Mouse (Mus musculus) heart, adult 11 months (tissue): ENCODE measurements at regions not wholly inside any gene's neighbourhood (a gene's known extent, or its start where the extent isn't known, plus 50 kb on each side); places are given as distances from the start of the nearest gene placed in this dataset.

Experiments used
- DNase-seq: peaks from one replicate; pipeline ENCODE4 v3.0.0; 2022

GRCm38 (mm10) chr1:128950512-128950911 is 322.6 kb upstream of the Thsd7b start:
- DNase-seq = no peak

DNA sequence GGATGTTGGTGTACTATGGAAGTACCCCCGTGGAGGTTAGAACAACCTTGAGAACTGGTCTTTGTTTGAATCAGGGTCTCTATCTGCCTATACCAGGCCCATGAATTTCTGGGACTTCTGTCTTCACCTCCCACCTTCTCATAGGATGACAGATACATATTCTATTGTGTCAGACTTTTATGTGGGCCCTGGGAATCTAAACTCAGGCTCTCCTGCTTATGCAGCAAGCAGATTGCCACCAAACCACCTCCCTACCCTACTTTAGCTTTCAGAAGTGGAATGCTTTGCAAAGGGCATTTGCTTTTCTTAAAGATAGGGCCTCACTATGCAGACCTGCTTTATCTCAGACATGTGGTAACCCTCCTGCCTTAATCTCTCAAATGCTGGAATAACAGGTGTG is 322.7 kb upstream of the Cxcr4 start:
- no peak for DNase-seq

- no peak for DNase-seq
These were observed 320.4 kb upstream of the Cxcr4 start for GRCm38 (mm10) chr1:128912532-128912931.

DNA sequence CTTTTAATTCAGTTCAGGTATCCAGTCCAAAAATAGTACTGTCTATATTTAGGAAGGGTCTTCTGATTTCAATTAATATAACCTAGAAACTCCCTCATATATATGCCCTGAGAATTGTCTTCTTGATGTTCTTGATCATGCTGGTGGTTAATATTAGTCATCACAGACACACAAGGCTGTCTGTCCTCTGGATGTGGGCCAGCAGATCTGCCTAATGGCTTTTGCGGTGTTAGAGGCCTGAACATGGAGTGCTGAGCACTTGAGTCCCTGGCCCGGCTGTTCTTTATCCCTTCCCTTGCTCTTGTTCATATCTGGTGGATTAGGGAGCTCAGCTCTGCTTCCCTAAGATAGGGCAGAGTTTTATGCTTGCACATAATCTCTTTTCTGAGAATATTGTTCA is 315.5 kb upstream of the Cxcr4 start:
- DNase-seq = no peak

GRCm38 (mm10) chr1:128898025-128898424 is 305.9 kb upstream of the Cxcr4 start:
- no peak for DNase-seq

DNA sequence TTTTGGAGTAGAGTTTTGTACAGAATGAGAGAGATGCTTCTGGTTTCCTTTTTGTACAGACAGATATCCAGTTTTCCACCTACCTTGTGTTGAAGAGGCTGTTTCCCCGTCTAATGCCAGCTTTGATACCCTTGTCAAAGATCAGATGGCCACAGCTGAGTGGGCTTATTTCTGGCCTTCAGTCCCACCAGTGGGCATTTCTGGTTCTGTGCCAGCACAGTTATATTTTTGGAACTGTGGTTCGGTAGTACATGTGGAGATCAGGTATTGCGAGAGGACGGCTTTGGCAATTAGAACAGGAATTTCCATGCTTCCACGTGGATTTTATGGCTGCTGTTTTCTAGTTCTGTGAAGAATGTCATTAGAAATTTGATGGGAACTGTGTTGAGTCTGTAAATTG is 302.5 kb upstream of the Cxcr4 start:
- no peak for DNase-seq

DNA sequence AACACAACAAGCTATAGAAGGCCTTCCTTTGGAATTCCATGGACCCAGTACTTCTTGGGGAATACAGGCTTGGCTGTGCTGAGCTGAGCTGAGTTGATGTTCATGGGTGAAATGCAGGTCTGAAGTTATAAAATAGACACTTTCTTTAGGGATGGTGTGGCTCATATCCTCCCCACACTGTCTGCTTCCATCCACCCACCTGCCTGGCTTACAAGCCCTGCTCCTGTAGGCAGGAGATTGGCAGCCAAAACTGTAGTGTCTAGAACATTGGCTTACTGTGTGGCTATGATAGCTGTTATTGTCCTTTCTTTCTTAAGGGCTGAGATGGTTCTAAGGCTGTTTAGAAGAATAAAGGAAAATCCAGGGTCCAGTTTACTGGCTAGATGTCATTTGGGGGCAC is 286.2 kb upstream of the Cxcr4 start:
- peak; percentile 28 for DNase-seq

GRCm38 (mm10) chr1:128875289-128875688 is 283.2 kb upstream of the Cxcr4 start:
- DNase-seq = peak; percentile 13

GRCm38 (mm10) chr1:128874190-128874589 is 282.1 kb upstream of the Cxcr4 start:
- DNase-seq = peak; percentile 68

DNA sequence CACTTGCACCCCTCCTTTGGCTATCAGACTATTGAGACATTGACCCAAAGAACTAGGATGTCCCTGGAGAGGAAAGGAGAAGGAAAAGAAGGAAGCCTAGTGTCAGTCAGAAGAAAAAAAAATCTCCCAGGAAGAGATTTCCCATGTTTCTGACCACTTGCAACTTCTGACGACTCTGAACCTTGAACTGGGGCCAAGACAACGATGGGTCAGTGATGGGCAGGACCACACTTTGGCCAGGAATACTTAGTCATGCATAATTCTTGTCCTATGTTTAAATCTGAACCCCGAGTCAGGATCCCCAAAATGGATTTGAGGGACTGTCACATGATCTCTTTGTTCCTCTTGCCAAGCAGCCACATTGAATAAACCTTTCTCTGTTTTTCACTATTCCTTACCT is 276.7 kb upstream of the Cxcr4 start:
- DNase-seq = peak; percentile 11

GRCm38 (mm10) chr1:128860537-128860936 is 268.4 kb upstream of the Cxcr4 start:
- peak; percentile 70 for DNase-seq

- no peak for DNase-seq
These were observed 268.0 kb upstream of the Cxcr4 start for GRCm38 (mm10) chr1:128860094-128860493.

- DNase-seq = peak; percentile 55
These were observed 266.6 kb upstream of the Cxcr4 start for GRCm38 (mm10) chr1:128858661-128859060.

DNA sequence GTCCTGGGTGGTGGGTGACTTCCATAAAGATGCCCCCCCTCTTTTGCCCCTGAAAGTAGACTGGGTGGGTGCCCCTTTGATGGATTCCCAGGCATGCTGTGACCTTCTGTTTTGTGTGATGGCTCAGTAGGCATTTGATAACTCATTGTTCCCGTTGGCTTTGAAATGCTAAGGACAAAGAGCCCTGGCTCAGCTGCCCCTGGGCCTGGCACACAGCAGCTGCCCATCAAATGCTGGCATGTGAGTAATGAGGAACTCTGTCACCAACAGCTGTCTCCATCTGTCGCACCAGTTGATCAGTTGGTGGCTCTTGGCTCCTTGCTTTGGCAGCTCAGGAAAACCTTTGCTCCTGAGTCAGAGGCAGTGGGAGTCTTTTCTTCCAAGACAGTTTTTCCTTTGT is 264.8 kb upstream of the Cxcr4 start:
- DNase-seq = peak; percentile 81

- peak; percentile 53 for DNase-seq
These were observed 262.6 kb upstream of the Cxcr4 start for GRCm38 (mm10) chr1:128854649-128855048.

DNA sequence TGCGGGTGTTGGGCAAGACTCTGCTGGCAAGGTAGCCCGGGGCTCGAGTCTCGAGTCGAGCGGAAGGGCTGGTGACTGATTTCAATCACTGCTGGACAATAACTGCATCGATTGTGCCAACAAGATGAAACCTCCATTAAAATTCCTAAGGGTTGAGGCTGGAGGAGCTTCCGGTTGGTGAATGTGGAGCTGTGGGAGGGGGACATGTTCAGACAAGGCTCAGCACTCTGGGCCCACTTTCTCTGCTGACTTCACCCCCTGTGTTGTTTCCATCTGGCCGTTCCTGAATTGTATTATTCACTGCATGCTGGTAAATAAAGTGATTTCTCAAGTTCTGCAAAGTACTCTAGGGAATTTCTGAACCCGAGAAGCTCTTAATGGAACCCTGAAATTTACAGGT is 261.2 kb upstream of the Cxcr4 start:
- peak; percentile 1 for DNase-seq

GRCm38 (mm10) chr1:128837361-128837760 is 245.3 kb upstream of the Cxcr4 start:
- peak; percentile 55 for DNase-seq

DNA sequence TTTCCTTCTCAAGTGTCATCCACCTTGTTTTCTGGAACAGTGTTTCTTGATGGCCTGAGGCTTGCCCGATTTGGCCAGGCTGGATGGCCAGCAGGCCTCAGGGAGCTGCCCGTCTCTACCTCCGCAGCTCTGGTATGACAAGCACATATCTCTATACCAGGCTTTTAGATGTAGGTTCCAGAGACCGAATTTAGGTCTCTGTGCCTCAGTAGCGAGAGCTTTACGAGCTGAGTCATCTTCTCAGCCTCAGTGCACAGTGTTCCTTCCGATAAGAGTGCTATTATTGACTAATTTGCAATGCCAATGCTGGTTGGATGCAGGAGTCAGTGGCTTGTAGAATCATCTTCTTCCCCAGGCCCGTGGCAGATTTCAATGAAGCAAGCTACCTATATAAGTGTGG is 243.4 kb upstream of the Cxcr4 start:
- peak; percentile 56 for DNase-seq

DNA sequence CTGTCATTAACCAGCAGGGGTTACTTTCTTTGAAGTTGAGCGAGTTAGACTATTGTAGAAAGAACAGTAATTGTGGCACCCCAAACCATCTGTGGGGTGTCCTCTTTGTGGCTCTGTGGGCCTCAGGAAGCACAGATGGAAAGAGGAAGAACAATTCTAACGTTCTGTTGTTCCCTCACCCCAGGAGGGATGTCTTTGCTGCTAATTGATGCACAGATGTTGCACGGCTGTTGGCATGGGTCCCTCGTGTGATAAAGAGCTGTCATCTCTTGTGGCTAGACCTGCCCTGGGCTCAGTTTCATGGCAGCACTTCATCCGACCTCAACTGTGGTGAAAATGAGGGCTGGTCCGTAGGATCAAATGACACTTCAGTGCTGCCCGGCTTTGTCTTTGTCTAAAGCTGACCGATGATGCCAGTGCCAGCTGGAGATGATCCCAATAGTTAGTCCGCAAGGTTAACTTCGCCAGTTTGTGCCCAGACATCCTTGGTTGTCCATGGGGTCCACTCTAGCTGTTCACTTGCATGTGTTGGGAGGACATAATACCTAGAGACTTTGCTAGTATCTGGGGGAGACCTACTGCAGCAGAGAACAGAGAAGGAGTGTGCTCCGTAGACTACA is 241.1 kb upstream of the Cxcr4 start:
- peak; percentile 78 for DNase-seq

DNA sequence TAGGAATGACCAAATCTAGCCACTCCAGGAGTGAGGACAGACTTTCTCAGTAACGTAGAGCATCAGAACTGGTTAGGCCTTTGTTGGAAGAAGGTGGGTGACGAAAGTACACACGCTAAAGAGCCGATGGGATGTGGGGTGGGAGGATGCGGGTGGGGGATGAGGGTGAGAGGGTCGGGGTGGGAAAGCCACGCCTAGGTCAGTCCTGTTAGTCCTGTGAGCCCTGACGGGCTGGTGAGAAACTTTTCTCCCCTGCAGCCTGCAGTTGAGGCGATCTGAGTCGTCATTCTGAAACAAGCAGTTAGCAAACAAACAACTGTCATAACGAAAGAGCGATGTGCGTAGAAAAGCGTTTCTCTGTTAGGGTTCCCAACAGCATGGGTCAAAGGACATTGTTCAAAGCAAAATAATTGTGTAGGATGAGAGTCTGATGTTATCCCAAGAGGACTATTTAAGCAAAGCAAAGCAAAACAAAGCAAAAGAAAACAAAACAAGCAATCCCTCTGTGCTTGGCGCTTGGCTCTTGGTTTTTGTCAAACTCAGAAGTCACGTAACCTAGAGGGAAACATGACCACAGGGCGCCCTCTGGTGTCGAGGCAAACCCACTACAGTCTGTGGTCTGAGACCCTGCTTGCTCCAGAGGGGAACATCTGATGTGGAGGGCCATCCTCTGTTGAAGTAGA is 240.2 kb upstream of the Cxcr4 start:
- DNase-seq = peak; percentile 94

DNA sequence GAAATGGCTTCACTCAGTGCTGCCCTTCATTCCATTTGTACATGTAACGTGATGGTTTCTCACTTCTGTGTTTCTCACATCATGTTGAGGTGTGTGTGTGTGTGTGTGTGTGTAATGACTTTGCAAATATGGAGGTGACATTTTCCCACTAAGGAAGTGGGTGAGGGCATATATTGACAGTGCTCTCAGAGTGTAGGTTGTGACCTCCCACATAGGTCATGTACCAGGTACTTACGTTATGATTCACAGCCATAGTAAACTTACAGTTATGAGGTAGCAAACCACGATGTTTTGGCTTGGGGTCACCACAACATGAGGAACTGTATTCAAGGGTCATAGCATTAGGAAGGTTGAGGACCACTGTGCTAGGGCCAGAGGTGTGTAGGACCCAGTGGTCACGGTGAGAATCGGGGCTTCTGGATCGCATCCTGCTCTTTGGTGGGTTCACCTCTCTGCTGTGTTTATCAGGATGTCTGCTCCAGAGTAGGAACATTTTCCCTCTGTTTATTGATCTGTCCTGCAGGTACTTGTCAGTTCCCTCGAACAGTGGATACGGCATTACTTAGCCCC is 238.7 kb upstream of the Cxcr4 start:
- DNase-seq = peak; percentile 53

GRCm38 (mm10) chr1:128829536-128829935 is 237.4 kb upstream of the Cxcr4 start:
- DNase-seq = peak; percentile 90

GRCm38 (mm10) chr1:128826419-128826818 is 234.3 kb upstream of the Cxcr4 start:
- no peak for DNase-seq

DNA sequence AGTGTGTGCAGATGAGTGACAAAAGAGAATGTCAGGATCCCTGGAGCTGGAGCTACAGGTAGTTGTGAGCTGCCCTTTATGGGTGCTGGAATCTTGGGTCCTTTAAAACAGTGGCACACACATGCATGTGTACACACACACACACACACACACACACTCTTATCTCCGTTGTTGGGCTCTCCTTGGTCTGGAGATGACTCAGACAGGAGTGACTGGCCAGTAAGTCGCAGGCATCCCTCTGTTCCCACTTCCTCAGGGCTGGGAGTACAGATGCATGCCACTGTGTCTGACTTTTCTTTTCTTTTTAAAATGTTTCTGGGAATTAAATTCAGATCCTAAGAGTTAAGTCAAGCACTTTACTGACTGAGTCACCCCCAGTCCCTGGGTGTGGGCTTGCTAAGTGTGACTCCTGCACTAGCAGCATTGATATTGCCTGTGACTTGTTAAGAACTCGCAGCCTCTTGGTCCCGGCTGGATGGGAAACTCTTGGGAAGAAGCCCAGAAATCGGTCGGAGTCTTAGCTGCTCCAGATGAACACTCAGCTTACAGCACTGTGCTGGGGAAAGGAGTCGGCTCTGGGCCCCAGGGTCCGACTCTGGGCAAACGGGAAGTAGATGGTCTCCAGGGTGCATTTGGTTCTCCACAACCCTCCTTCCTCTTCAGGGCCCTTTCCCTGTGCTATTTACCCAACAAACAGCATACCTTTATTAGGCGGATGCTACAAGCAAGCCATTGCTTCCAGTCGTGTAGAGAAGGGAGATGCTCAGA is 233.0 kb upstream of the Cxcr4 start:
- peak; percentile 80 for DNase-seq
